Mouse (Mus musculus) hindbrain, embryonic 12.5 days (tissue): ENCODE data around the gene Acp4. TPM values are rescaled to one million over a fixed set of nuclear protein-coding genes. Genes with fewer than 3 reads are reported as not detected.
"Not testable (repeated sequence)": the region's sequence is repeated elsewhere in the genome, so short reads cannot be mapped to it uniquely, and the experiment has no call there.

ENCODE experiments used
- ATAC-seq: fragments of 200-750 bp; cut with Nextera tagmentation; 2 replicates; pipeline ENCODE4 v1.8.0; 2017; ENCODE audit warnings: moderate TSS enrichment; ENCODE audit not compliant: low FRiP score
- H3K27ac ChIP-seq: fragments of 300-500 bp; sonication (generic); 2 replicates; pipeline ENCODE4 v1.5.1; 2016; ENCODE audit warnings: mild to moderate bottlenecking
- H3K27me3 ChIP-seq: fragments of 300-500 bp; sonication (generic); 2 replicates; pipeline ENCODE4 v1.6.1; 2016; ENCODE audit warnings: mild to moderate bottlenecking
- H3K36me3 ChIP-seq: fragments of 300-500 bp; sonication (generic); 2 replicates; pipeline ENCODE4 v1.6.1; 2016; ENCODE audit warnings: mild to moderate bottlenecking
- H3K4me1 ChIP-seq: fragments of 300-500 bp; sonication (generic); 2 replicates; pipeline ENCODE4 v1.6.1; 2016
- H3K4me2 ChIP-seq: fragments of 300-500 bp; sonication (generic); replicated peaks from 2 replicates; pipeline ENCODE4 v1.6.1; 2016; ENCODE audit warnings: mild to moderate bottlenecking
- H3K4me3 ChIP-seq: fragments of 300-500 bp; sonication (generic); 2 replicates; pipeline ENCODE4 v1.5.1; 2016; ENCODE audit warnings: mild to moderate bottlenecking
- H3K9ac ChIP-seq: fragments of 300-500 bp; sonication (generic); 2 replicates; pipeline ENCODE4 v1.6.1; 2016; ENCODE audit warnings: mild to moderate bottlenecking, moderate library complexity
- H3K9me3 ChIP-seq: fragments of 300-500 bp; sonication (generic); replicated peaks from 2 replicates; pipeline ENCODE4 v1.6.1; 2016; ENCODE audit warnings: mild to moderate bottlenecking
- WGBS: fragments of 180-500 bp; shearing (Covaris S2); methylation state at CpG from one replicate; pipeline ENCODE4 v1.1.7; 2016; 5-methylcytosine and 5-hydroxymethylcytosine counted together
- polyA plus RNA-seq: library from polyadenylated mRNA; unstranded; fragments of >200 nt; fragmentation: Nextera tagmentation; extraction: Ambion mirVana; gene quantifications from 2 replicates; pipeline ENCODE4 v1.2.1, GENCODE M21; 2016

Gene Acp4
- polyA plus RNA-seq = not detected in 2 replicates

DNA sequence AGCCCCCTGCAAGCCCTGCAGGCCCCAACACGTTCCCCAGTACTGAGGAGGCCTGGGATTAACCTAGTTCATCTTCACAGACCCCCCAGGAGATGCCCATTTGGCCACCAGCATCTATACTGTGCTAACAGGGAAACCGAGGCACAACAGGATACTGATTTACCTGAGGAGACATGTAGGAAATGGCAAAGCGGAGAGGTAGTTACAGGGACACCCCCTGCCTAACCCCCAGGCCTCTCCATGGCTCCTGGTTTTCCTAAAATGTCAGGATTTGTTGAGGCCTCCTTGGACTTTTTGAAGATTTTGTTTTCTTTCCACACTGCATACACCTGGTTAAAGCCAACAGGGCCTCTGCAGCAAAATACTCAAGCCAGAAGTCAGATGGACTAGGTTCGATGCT, at the start of gene Acp4:
Gene Acp4 (minus strand): TSS at position 101 of the 400 bp plus-strand sequence.
- Histone ChIP-seq H3K4me3 (no peak within 1 kb of the TSS), H3K4me1 (no peaks in the 10 kb centered on the region), H3K4me2 (no peak within 1 kb of the TSS), H3K9me3 (no peaks in the 10 kb centered on the region), H3K36me3 (peaks cover 23% of the 10 kb centered on the region), H3K9ac (no peak within 1 kb of the TSS), H3K27ac (no peak within 1 kb of the TSS), H3K27me3 (peaks cover 14% of the 10 kb centered on the region)
- 80% methylated on average over 4 of the region's 4 CpGs for WGBS
- ATAC-seq = no peak

DNA sequence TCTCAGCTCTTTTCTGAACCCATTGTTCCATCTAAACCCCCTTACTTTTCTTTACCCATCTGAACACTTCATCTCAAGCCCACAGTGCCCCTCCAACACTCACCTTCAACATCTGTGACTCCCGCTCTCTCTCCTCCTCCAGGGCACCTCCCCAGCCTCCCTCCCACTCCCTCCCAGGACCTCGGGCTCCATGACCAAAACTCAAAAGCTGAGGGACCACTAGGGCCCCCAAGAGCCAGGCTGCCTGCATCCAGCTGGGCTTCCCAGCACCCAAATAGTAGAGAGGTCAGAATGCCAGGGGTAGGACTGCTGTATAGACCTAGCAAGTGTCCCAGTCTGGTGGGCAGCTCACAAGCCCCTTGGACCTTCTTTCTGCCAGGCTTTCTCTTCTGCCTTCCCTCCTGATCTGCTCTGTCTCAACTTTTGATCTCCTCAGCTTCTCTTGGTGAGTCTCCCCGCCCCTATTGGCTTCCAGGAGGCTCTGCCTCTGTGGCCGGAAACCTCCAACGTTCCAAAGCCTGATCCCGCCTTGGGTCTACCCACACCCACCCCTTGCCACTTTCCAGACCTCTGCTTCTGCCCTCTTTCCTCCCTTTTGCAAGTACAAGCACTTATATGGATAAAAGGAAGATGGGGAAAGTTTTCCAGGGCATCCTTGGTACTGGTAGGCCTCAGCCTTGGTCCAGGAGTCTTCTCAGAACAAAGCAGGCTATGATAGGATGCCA, 49.5 kb upstream of the Acp4 start, which contains the start of gene Clec11a:
Gene Clec11a (minus strand): TSS at position 387 of the 725 bp plus-strand sequence.
- no peaks in the 10 kb centered on the region for H3K36me3 ChIP-seq
- ATAC-seq = no peak
- peaks cover 19% of the 10 kb centered on the region; the same call in 1 of the 2 replicates for H3K27me3 ChIP-seq
- H3K4me1 ChIP-seq = peaks cover 28% of the 10 kb centered on the region
- 60% methylated on average over 6 of the region's 6 CpGs for WGBS
- H3K4me2 ChIP-seq = peak within 1 kb of the TSS; percentile 63
- no peak within 1 kb of the TSS for H3K9ac ChIP-seq
- no peaks in the 10 kb centered on the region for H3K9me3 ChIP-seq
- peak within 1 kb of the TSS; percentile 55 for H3K4me3 ChIP-seq
- peak within 1 kb of the TSS; percentile 96 for H3K27ac ChIP-seq

DNA sequence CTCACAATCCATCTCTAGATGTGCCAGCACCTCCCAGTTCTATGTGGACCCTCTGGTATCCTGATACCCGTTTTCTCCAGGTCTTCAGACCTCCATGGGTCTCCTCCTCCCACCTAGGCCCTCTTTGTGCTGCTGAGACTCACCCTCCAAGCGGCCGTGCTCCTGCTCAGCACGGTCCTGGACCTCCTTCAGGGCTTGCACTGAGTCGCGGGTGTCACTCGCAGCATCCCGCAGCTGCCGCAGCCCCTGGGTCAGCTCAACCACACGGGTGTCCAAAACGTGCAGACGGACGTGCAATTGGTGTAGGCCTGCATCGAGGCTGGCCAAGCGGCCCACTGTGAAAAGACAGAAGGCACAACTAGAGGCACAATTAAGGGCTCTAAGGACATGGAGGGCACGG, 48.5 kb upstream of the Acp4 start:
- Histone ChIP-seq H3K9ac (no peak overlapping the region), H3K27ac (peak overlapping the region; percentile 96), H3K4me1 (peaks cover 18% of the 10 kb centered on the region), H3K4me3 (peak overlapping the region; percentile 55), H3K36me3 (no peaks in the 10 kb centered on the region), H3K4me2 (peak overlapping the region; percentile 63), H3K27me3 (peaks cover 18% of the 10 kb centered on the region; the same call in 1 of the 2 replicates), H3K9me3 (no peaks in the 10 kb centered on the region)
- WGBS = 10% methylated on average over 16 of the region's 16 CpGs
- ATAC-seq = no peak; the same call in 1 of the 2 replicates

DNA sequence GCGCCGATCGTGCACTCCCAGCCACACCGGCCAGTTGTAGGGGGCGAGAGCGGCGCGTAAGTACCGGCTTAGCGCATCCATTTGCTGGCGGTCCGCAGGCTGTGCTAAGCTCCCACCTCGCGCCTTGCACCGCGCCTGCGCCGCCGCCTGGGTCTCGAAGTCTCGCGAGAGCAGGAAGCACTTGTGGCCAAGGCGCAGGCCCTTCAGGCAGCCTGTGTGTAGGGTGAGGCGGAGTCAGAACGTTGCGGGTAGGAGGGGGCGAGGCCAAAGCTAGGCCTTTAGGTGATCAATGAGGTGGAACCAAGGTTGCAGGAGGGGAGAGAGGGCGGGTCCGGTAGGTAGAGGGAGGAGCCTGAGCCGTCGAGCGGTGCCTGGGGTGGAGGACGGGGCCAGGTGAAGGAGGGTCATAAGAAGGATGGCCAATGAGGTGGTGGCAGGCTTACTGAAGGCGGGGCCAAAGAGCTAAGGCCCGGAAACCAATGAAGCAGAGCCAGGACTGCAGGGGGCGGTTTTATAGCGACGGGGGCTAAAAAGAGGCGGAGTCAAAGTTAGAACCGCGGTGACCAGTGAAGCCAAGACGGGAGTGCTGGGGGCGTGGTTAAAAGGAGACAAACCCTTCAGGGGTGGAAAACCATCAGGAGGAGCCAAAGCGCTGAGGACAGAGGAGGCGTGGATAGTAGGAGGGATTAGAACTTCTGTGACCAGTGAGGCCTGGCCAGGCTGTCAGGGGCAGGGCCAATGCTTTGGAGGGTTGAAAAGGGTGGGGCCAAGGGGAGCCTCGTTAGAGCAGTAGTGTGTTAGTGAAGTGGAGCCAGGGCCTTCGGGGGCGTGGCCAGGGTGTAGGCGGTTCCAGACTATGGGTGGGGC, 47.8 kb upstream of the Acp4 start:
- under 1% methylated on average over 49 of the region's 49 CpGs for WGBS
- ATAC-seq = peak; percentile 94
- peak overlapping the region; percentile 63 for H3K4me2 ChIP-seq

DNA sequence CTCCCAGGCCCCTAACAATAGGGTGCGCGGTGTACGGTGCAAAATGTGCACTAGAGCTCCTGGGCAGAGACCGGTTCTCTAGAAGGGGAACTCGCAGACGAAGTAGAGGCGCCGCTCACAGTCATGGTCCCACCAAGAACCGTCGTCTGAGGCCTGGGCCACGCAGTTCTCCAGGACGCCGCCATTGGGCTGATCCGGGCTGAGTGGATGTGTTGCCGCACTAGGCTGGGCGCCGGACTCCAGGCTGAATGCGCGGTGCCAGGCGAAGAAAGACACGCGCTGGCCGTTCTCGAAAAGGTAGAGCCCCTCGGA, 47.2 kb upstream of the Acp4 start:
- H3K9ac ChIP-seq = peak overlapping the region; percentile 87
- no peaks in the 10 kb centered on the region for H3K9me3 ChIP-seq
- H3K4me3 ChIP-seq = peak overlapping the region; percentile 55
- WGBS = under 1% methylated on average over 25 of the region's 25 CpGs
- H3K36me3 ChIP-seq = no peaks in the 10 kb centered on the region
- peak overlapping the region; percentile 96 for H3K27ac ChIP-seq
- H3K27me3 ChIP-seq = peaks cover 15% of the 10 kb centered on the region; the same call in 1 of the 2 replicates
- peak overlapping the region; percentile 63 for H3K4me2 ChIP-seq
- H3K4me1 ChIP-seq = peaks cover 13% of the 10 kb centered on the region
- peak; percentile 53 for ATAC-seq

More for the DNA sequence above, 47.8 kb upstream of the Acp4 start:
- Histone ChIP-seq H3K27me3 (peaks cover 18% of the 10 kb centered on the region; the same call in 1 of the 2 replicates), H3K4me1 (peaks cover 13% of the 10 kb centered on the region), H3K4me3 (peak overlapping the region; percentile 55), H3K36me3 (no peaks in the 10 kb centered on the region), H3K9ac (peak overlapping the region; percentile 87), H3K27ac (peak overlapping the region; percentile 96), H3K9me3 (no peaks in the 10 kb centered on the region)

DNA sequence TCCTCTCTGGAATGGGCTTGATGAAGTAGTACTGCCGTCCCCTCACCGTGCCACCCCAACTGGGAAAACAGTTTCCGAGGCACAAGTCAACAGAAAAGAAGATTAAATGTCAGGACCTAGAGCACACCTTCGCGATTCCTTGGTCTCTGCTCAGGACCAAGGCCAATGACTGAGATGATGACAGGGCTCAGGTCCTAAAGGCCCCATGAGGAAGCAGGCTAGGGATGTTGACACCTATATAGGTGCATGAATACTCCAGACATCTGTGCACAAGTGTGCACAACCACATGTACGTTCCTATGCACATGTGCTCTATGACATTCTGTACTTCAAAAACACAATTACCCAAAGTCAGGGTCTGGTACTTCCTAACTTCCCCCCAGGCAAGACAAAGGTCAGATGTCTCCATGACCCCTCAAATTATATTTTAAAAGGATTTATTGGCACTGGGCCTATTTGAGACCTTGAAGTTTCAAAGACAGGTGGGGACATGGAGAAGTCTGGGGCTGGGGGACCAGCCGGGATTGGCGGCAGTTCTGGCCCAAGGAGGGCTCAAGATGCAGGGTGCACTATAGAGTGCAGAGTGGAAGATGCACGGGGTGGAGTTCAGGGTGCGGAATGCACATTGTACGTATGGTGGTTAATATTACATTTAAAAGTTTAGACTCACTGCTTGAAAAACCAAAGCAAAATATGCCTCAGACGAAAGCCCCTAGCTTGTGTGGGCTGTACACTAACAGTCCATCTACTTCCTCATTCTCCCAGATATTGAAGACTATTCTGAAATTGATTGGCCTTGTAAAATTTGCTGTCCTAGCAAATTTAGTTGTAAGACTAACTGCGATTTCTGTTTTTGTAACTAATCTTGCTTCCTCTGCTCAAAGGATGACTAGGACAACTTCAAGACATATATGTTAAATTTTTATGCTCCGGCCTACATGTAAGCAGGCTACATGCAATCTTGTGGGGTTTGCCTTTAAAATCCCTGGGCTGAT, 46.5 kb upstream of the Acp4 start:
- Histone ChIP-seq H3K4me2 (peak overlapping the region; percentile 63), H3K27ac (peak overlapping the region; percentile 96), H3K9me3 (no peaks in the 10 kb centered on the region), H3K36me3 (no peaks in the 10 kb centered on the region), H3K4me1 (peaks cover 13% of the 10 kb centered on the region), H3K4me3 (peak overlapping the region; percentile 55), H3K27me3 (peaks cover 12% of the 10 kb centered on the region; the same call in 1 of the 2 replicates), H3K9ac (peak overlapping the region; percentile 87)
- WGBS = 87% methylated on average over 14 of the region's 14 CpGs
- ATAC-seq = no peak

DNA sequence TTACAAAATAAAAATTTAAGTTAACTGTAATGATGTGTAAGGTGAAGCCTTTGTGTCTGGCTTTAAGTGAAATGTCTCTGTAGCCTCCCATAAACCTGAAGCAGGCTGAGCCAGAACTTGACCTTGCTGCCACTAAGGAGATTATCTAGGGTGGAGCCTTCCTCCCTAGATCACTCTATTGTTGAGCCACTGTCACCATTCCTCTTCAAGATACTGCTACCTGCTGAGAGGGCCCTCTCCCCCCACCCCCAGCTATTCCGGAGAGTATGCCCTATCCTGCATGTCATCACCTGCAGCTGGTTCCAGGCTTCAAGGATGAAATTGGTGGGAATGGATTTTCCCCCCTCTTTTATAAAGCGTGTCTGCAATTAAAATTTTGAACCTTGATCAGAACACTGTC, 40.3 kb upstream of the Acp4 start:
- H3K4me3 ChIP-seq, H3K4me1 ChIP-seq, H3K4me2 ChIP-seq, H3K27me3 ChIP-seq, H3K36me3 ChIP-seq, H3K9ac ChIP-seq, ATAC-seq, H3K9me3 ChIP-seq, H3K27ac ChIP-seq: not testable (repeated sequence)
- 73% methylated on average over 2 of the region's 2 CpGs for whole genome bisulfite sequencing

DNA sequence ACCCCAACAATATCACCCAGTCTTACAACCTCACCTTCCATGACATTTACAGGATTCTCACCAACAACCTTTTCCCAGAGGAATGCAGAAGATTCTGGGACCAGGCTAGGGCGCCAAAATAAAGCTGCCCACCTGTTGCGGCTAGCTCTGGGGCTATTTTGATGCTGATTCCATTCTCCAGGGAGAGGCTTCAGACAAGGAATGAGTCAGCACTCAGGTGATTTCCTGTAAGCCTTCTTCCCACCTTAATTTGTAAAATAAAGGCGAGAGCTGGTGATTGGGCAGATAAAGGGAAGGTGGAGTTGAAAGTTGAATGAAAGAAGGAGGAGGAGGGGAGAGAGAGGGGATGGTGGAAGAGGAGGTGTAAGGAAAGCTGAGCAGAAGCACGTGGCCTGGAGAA, 34.2 kb upstream of the Acp4 start:
- ATAC-seq = no peak
- Histone ChIP-seq H3K27me3 (peaks cover 6% of the 10 kb centered on the region; the same call in 1 of the 2 replicates), H3K27ac (no peak overlapping the region), H3K4me3 (no peak overlapping the region), H3K4me2 (no peak overlapping the region), H3K9me3 (0 out of 2 replicates have a peak, but pooled peaks cover 5% of the 10 kb centered on the region), H3K9ac (no peak overlapping the region), H3K36me3 (no peaks in the 10 kb centered on the region), H3K4me1 (no peaks in the 10 kb centered on the region)
- 56% methylated on average over 4 of the region's 4 CpGs for WGBS

DNA sequence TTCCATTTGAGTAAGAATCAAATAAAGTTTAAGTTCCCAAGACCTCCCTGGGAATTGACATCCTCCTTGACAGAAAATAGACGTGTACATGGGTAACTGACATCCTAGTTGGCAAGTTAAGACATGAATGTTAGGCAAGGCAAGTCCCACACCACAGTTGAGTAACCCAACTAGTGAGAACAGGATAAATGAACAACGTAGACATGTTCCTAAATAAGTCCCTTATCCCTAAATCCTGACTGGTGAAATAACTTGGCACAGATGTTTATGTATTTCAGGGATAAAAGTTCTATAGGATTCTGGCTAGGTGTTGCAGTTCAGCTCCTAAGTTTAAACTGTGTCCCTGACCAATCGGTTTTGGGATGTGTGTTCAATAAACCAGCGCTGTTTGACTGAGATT, 33.8 kb upstream of the Acp4 start:
- Histone ChIP-seq H3K9ac (no peak overlapping the region), H3K27ac (no peak overlapping the region), H3K4me1 (no peaks in the 10 kb centered on the region), H3K9me3 (0 out of 2 replicates have a peak, but pooled peaks cover 5% of the 10 kb centered on the region), H3K36me3 (no peaks in the 10 kb centered on the region), H3K4me2 (no peak overlapping the region), H3K4me3 (no peak overlapping the region), H3K27me3 (peaks cover 6% of the 10 kb centered on the region; the same call in 1 of the 2 replicates)
- ATAC-seq = no peak
- WGBS = 84% methylated on average over 4 of the region's 4 CpGs

DNA sequence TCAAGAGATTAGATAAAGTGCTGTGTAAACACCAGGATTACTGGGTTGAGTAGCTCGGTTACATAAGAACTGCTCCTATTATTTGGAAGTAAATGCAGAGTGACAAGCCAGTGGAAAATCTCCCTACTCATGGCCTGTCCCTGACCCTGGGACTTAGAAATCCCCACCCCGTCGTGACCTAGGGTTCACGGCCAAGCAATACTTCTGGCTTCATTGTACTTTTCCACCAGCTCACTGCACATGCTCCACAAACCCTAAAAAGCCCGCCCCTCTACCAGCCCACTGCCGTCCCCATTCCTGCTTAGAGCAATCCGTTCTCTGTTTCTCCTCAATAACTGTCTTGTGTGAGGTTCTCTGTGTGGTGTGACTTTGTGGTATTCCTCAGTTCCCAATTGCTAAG, 30.6 kb upstream of the Acp4 start:
- no peak for ATAC-seq

DNA sequence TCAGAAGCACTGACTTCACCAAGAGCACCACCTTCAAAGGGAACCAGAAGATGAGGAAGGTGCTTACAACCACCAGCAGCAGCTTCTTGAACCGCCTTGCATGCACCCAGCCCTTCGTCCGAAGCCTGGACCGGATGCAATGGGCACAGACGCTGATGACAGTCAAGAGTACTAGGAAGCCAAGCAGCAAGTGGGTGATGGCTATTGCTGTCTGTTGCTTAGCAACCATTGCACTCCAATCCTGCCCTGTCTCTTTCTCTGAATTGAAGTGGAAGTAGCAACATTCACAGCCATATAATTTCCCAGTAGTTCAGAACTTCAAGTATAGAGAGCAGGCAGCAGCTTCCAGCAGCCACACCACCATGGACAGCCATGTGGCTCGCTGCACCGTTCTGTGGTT, 24.4 kb upstream of the Acp4 start:
- whole genome bisulfite sequencing = 78% methylated on average over 7 of the region's 7 CpGs
- no peak for ATAC-seq

More for the DNA sequence above, 30.6 kb upstream of the Acp4 start:
- Histone ChIP-seq H3K4me1 (no peaks in the 10 kb centered on the region), H3K36me3 (no peaks in the 10 kb centered on the region), H3K4me3 (no peak overlapping the region), H3K9me3 (0 out of 2 replicates have a peak, but pooled peaks cover 5% of the 10 kb centered on the region), H3K27ac (no peak overlapping the region), H3K27me3 (peaks cover 6% of the 10 kb centered on the region; the same call in 1 of the 2 replicates), H3K4me2 (no peak overlapping the region), H3K9ac (no peak overlapping the region)
- 73% methylated on average over 7 of the region's 7 CpGs for WGBS

More for the DNA sequence above, 24.4 kb upstream of the Acp4 start:
- H3K27me3 ChIP-seq = no peaks in the 10 kb centered on the region
- H3K4me2 ChIP-seq = no peak overlapping the region
- no peak overlapping the region for H3K9ac ChIP-seq
- H3K4me3 ChIP-seq = no peak overlapping the region
- H3K27ac ChIP-seq = no peak overlapping the region
- H3K36me3 ChIP-seq = no peaks in the 10 kb centered on the region
- 0 out of 2 replicates have a peak, but pooled peaks cover under 1% of the 10 kb centered on the region for H3K9me3 ChIP-seq
- H3K4me1 ChIP-seq = no peaks in the 10 kb centered on the region
